Mouse (Mus musculus): ENCODE data around the gene Pdk1. TPM values are rescaled to one million over a fixed set of nuclear protein-coding genes. Genes with fewer than 3 reads are reported as not detected.

The Pdk1 gene
- polyA plus RNA-seq, 1 experiment from 2014 or later = 54.7 TPM

- ATAC-seq (ENCODE audit: low read depth) = no peak
- no peak for DNase-seq (ENCODE audit: low spot score)
- Histone ChIP-seq H3K9ac (ENCODE audit: low read depth, low read length) (no peak overlapping the region), H3K4me2 (ENCODE audit: low read depth, low read length) (no peak overlapping the region), H3K36me3 (ENCODE audit: control insufficient read depth, insufficient read depth, low read length) (peaks cover 35% of the 10 kb centered on the region), H3K4me1 (ENCODE audit: control insufficient read depth, insufficient read depth, low read length) (peaks cover 11% of the 10 kb centered on the region; the same call in 1 of the 2 replicates), H3K27me3 (replicated peaks; ENCODE audit: control insufficient read depth, insufficient read depth, low read length) (peaks cover 4% of the 10 kb centered on the region), H3K27ac (replicated peaks; ENCODE audit: low read depth, low read length) (no peak overlapping the region), H3K9me3 (ENCODE audit: control insufficient read depth, low read length) (no peaks in the 10 kb centered on the region), H3K4me3 (ENCODE audit: low read depth, low read length) (no peak overlapping the region)
- 73% methylated on average over 2 of the region's 2 CpGs for WGBS
These were observed 5.4 kb downstream of the Pdk1 start for GRCm38 (mm10) chr2:71878441-71878840.

GRCm38 (mm10) chr2:71878943-71879342 lies 5.9 kb downstream of the Pdk1 start:
- ATAC-seq (ENCODE audit: low read depth) = no peak
- H3K27me3 ChIP-seq (replicated peaks; ENCODE audit: control insufficient read depth, insufficient read depth, low read length) = peaks cover 4% of the 10 kb centered on the region
- no peak overlapping the region for H3K4me2 ChIP-seq (ENCODE audit: low read depth, low read length)
- H3K9me3 ChIP-seq (ENCODE audit: control insufficient read depth, low read length) = no peaks in the 10 kb centered on the region
- DNase-seq (ENCODE audit: low spot score) = no peak
- peaks cover 10% of the 10 kb centered on the region; the same call in 1 of the 2 replicates for H3K4me1 ChIP-seq (ENCODE audit: control insufficient read depth, insufficient read depth, low read length)
- peaks cover 35% of the 10 kb centered on the region for H3K36me3 ChIP-seq (ENCODE audit: control insufficient read depth, insufficient read depth, low read length)
- no peak overlapping the region for H3K4me3 ChIP-seq (ENCODE audit: low read depth, low read length)
- H3K9ac ChIP-seq (ENCODE audit: low read depth, low read length) = no peak overlapping the region
- H3K27ac ChIP-seq (replicated peaks; ENCODE audit: low read depth, low read length) = no peak overlapping the region

GRCm38 (mm10) chr2:71882914-71883651 lies 10.1 kb downstream of the Pdk1 start:
- Histone ChIP-seq H3K4me2 (ENCODE audit: low read depth, low read length) (no peak overlapping the region), H3K4me3 (ENCODE audit: low read depth, low read length) (no peak overlapping the region), H3K9ac (ENCODE audit: low read depth, low read length) (no peak overlapping the region), H3K27ac (replicated peaks; ENCODE audit: low read depth, low read length) (no peak overlapping the region), H3K36me3 (ENCODE audit: control insufficient read depth, insufficient read depth, low read length) (peaks cover 59% of the 10 kb centered on the region), H3K27me3 (replicated peaks; ENCODE audit: control insufficient read depth, insufficient read depth, low read length) (no peaks in the 10 kb centered on the region), H3K9me3 (ENCODE audit: control insufficient read depth, low read length) (no peaks in the 10 kb centered on the region), H3K4me1 (ENCODE audit: control insufficient read depth, insufficient read depth, low read length) (no peaks in the 10 kb centered on the region)
- peak; percentile 65; the same call in 1 of the 2 replicates for ATAC-seq (ENCODE audit: low read depth)
- WGBS = 84% methylated on average over 19 of the region's 19 CpGs
- peak; percentile 19 for DNase-seq (ENCODE audit: low spot score)

GRCm38 (mm10) chr2:71887269-71887668 lies 14.2 kb downstream of the Pdk1 start:
- Histone ChIP-seq H3K27me3 (replicated peaks; ENCODE audit: control insufficient read depth, insufficient read depth, low read length) (no peaks in the 10 kb centered on the region), H3K9me3 (ENCODE audit: control insufficient read depth, low read length) (no peaks in the 10 kb centered on the region), H3K9ac (ENCODE audit: low read depth, low read length) (no peak overlapping the region), H3K36me3 (ENCODE audit: control insufficient read depth, insufficient read depth, low read length) (peaks cover 61% of the 10 kb centered on the region), H3K4me1 (ENCODE audit: control insufficient read depth, insufficient read depth, low read length) (no peaks in the 10 kb centered on the region), H3K4me2 (ENCODE audit: low read depth, low read length) (no peak overlapping the region), H3K4me3 (ENCODE audit: low read depth, low read length) (no peak overlapping the region), H3K27ac (replicated peaks; ENCODE audit: low read depth, low read length) (no peak overlapping the region)
- no peak for DNase-seq (ENCODE audit: low spot score)
- no peak for ATAC-seq (ENCODE audit: low read depth)
- WGBS = 95% methylated on average over 4 of the region's 4 CpGs

- Histone ChIP-seq H3K9me3 (ENCODE audit: control insufficient read depth, low read length) (no peaks in the 10 kb centered on the region), H3K4me1 (ENCODE audit: control insufficient read depth, insufficient read depth, low read length) (no peaks in the 10 kb centered on the region), H3K9ac (ENCODE audit: low read depth, low read length) (no peak overlapping the region), H3K27ac (replicated peaks; ENCODE audit: low read depth, low read length) (no peak overlapping the region), H3K4me2 (ENCODE audit: low read depth, low read length) (no peak overlapping the region), H3K4me3 (ENCODE audit: low read depth, low read length) (no peak overlapping the region), H3K36me3 (ENCODE audit: control insufficient read depth, insufficient read depth, low read length) (peaks cover 65% of the 10 kb centered on the region), H3K27me3 (replicated peaks; ENCODE audit: control insufficient read depth, insufficient read depth, low read length) (no peaks in the 10 kb centered on the region)
- DNase-seq (ENCODE audit: low spot score) (no peak), ATAC-seq (ENCODE audit: low read depth) (no peak)
- 78% methylated on average over 4 of the region's 4 CpGs for WGBS
These were observed 15.4 kb downstream of the Pdk1 start for GRCm38 (mm10) chr2:71888437-71888836.

- Histone ChIP-seq H3K9ac (ENCODE audit: low read depth, low read length) (no peak overlapping the region), H3K27me3 (replicated peaks; ENCODE audit: control insufficient read depth, insufficient read depth, low read length) (no peaks in the 10 kb centered on the region), H3K4me3 (ENCODE audit: low read depth, low read length) (no peak overlapping the region), H3K9me3 (ENCODE audit: control insufficient read depth, low read length) (no peaks in the 10 kb centered on the region), H3K4me1 (ENCODE audit: control insufficient read depth, insufficient read depth, low read length) (no peaks in the 10 kb centered on the region), H3K27ac (replicated peaks; ENCODE audit: low read depth, low read length) (no peak overlapping the region), H3K36me3 (ENCODE audit: control insufficient read depth, insufficient read depth, low read length) (peaks cover 71% of the 10 kb centered on the region), H3K4me2 (ENCODE audit: low read depth, low read length) (no peak overlapping the region)
- WGBS = 84% methylated on average over 2 of the region's 2 CpGs
- ATAC-seq (ENCODE audit: low read depth) (no peak), DNase-seq (ENCODE audit: low spot score) (no peak)
These were observed 18.5 kb downstream of the Pdk1 start for GRCm38 (mm10) chr2:71891536-71891935.

GRCm38 (mm10) chr2:71892741-71893349 lies 19.8 kb downstream of the Pdk1 start:
- DNase-seq (ENCODE audit: low spot score) (no peak), ATAC-seq (ENCODE audit: low read depth) (no peak)
- Histone ChIP-seq H3K4me2 (ENCODE audit: low read depth, low read length) (no peak overlapping the region), H3K4me3 (ENCODE audit: low read depth, low read length) (no peak overlapping the region), H3K9me3 (ENCODE audit: control insufficient read depth, low read length) (no peaks in the 10 kb centered on the region), H3K27ac (replicated peaks; ENCODE audit: low read depth, low read length) (no peak overlapping the region), H3K4me1 (ENCODE audit: control insufficient read depth, insufficient read depth, low read length) (no peaks in the 10 kb centered on the region), H3K9ac (ENCODE audit: low read depth, low read length) (no peak overlapping the region), H3K36me3 (ENCODE audit: control insufficient read depth, insufficient read depth, low read length) (peaks cover 62% of the 10 kb centered on the region), H3K27me3 (replicated peaks; ENCODE audit: control insufficient read depth, insufficient read depth, low read length) (no peaks in the 10 kb centered on the region)
- 95% methylated on average over 7 of the region's 7 CpGs for WGBS

- peaks cover 48% of the 10 kb centered on the region for H3K36me3 ChIP-seq (ENCODE audit: control insufficient read depth, insufficient read depth, low read length)
- WGBS = 90% methylated on average over 13 of the region's 13 CpGs
These were observed 22.7 kb downstream of the Pdk1 start for GRCm38 (mm10) chr2:71895596-71896286.

More at GRCm38 (mm10) chr2:71895596-71896286, 22.7 kb downstream of the Pdk1 start:
- no peaks in the 10 kb centered on the region for H3K9me3 ChIP-seq (ENCODE audit: control insufficient read depth, low read length)
- no peak overlapping the region for H3K9ac ChIP-seq (ENCODE audit: low read depth, low read length)
- H3K27me3 ChIP-seq (replicated peaks; ENCODE audit: control insufficient read depth, insufficient read depth, low read length) = no peaks in the 10 kb centered on the region
- H3K27ac ChIP-seq (replicated peaks; ENCODE audit: low read depth, low read length) = no peak overlapping the region
- no peaks in the 10 kb centered on the region for H3K4me1 ChIP-seq (ENCODE audit: control insufficient read depth, insufficient read depth, low read length)
- no peak for ATAC-seq (ENCODE audit: low read depth)
- DNase-seq (ENCODE audit: low spot score) = no peak
- H3K4me2 ChIP-seq (ENCODE audit: low read depth, low read length) = no peak overlapping the region
- H3K4me3 ChIP-seq (ENCODE audit: low read depth, low read length) = no peak overlapping the region
